Mouse (Mus musculus) adrenal gland (tissue): ENCODE data around the gene Cib1.

ENCODE experiments used
- intact Hi-C: fragments of 180-260 bp; cut with DNase I; formaldehyde crosslinking; loops from one replicate; pipeline ENCODE4 v1.15.1; 2025

Cib1 gene

DNA sequence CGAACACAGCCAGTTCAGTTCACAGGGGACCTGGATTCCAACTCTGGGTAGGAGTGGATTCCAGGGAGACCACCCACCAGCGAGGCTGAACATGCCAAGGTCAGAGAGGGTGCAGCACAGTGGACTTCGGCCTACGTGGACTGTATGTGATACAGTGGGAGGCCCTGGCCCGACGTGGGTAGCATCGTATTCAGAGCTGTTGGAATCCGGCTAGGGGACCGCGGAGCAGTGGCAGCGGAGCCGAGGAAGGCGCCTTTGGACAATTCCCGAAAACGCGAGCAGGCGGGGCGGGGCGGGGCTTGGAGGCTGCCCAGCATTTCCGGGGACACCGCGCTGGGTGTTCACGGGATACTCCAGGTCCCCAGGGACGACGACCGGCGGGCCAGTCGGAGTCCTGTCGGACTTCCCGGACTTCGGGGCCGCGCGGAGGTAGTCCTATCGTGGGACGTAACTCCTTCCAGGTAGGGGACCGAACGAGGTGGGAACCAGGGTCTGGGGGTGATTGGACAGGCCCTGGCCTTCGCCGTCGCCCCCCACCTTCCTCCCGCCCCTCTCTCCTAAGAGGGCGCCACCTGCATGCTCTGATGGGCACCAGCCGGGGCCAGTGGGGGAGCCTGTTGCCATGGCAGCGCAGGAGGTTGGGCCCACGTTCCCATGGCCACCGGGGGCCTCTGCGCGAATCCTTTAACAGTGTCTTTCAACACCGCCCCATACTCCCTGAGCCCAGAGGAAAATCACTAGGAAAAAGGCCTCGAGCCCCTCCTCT, 45.9 kb downstream of the Cib1 start, which contains the start of gene Sema4b:
Gene Sema4b (plus strand): TSS at position 311 of the 766 bp plus-strand sequence.
- intact Hi-C loops, result loop anchor here (2.0 kb wide), 1 partner anchor 14 kb away; no protein-coding TSS in a partner anchor

DNA sequence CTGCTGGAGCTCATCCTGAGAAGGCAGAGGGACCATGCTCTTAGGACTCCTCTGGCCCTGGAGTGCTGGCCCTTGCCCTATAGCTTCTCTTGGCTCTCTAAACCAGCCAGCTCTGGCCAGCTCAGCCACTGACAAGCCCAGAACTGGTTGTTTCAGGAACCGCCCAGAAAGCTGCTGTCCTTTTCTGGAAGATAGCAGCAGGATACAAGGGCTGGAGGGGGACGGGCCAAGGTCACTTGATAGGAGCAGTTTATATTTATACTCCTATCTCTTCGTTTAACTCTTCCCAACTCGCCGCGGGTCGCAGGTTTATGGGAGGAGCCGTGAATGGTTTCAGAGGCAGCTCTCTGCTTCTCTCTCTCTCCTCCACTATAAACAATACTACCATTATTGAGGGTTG, 46.6 kb downstream of the Cib1 start:
- intact Hi-C loops, result loop anchor here (2.0 kb wide), 1 partner anchor 15 kb away; no protein-coding TSS in a partner anchor

DNA sequence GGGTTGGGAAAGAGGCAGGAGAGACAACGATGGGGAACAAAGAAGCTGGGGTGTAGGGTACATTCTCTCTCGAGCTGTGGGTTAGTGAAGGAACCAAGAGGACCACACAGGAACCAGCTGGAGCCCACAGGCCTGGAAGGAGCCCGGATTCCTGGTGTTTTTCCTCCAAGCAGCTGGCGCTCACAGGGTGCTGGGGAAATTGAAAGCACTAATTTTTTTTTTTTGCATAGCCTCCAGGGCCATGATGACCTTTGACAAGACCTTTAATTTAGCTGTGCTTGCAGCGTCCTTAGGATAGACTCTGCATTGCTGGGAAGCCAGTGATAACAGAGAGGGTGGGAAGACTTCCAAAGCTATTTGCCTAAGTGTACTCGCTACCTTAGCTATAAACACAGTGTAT, 47.6 kb downstream of the Cib1 start:
- intact Hi-C loops, result no loop called here

DNA sequence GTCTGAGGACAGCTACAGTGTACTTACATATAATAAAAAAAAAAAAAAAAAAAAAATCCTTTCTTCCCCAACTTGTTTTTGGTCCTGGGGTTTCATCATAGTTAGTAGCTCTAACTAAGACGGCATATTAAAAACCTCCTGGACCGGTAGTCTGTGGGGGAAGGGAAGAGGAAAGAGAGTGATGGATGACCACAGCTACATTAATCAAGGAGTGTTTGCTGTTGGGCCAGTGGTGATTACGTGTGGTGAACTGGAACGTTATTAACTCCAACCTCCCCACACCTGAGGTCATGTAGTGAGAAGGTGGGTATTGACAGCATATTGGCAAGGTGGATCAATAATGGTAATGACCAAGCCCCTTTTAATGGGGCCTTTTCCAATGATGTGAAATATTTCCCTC, 48.1 kb downstream of the Cib1 start:
- intact Hi-C loops, result no loop called here

DNA sequence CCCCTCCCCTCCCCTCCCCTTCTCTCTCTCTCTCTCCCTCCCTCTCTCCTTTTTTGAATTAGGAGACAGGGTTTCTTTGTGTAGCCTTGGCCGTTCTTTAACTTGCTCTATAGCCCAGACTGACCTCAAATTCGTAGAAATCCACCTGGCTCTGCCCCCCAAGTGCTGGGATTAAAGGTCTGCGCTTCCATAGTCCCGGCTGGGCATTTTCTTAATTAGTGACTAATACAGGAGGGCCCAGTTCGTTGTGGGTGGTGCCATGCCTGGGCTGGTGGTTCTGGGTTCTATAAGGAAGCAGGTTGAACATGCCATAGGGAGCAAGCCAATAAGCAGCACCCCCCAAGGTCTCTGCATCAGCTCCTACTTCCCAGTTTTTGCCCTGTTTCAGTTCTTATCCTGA, 48.6 kb downstream of the Cib1 start:
- intact Hi-C loops, result no loop called here

DNA sequence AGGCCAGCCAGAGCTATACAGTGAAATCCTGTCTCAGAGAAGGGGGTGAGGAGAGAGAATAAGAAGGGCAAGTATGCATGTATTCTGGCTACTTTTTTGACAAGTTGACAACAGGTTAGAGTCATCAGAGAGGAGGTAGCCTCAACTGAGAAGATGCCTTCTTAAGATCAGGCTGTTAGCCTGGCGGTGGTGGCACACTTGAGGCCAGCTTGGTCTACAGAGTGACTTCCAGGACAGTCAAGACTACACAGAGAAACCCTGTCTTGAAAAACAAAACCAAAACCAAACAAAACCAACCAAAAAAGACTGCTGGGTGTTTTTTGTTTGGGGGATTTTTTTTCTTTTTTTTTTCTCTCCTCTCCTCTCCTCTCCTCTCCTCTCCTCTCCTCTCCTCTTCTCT, 49.1 kb downstream of the Cib1 start:
- intact Hi-C loops, result no loop called here

DNA sequence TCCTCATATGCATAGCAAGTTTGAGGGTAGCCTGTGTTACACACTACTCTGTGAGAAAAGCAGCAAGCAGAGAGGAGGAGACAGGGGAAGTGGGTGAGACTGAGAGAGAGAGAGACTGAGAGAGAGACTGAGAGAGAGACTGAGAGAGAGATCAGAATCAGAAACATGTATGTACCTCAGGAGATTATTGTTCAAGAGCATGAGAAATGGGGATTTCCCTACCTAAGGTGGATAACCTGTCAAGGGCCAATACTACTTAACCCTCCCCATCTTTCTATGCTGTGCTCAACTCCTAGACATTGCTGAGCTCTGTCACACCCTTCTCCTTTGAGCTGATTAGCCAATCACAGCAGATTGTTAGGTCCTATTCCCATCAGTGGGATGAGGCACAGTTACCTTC, 50.5 kb downstream of the Cib1 start:
- intact Hi-C loops, result no loop called here

DNA sequence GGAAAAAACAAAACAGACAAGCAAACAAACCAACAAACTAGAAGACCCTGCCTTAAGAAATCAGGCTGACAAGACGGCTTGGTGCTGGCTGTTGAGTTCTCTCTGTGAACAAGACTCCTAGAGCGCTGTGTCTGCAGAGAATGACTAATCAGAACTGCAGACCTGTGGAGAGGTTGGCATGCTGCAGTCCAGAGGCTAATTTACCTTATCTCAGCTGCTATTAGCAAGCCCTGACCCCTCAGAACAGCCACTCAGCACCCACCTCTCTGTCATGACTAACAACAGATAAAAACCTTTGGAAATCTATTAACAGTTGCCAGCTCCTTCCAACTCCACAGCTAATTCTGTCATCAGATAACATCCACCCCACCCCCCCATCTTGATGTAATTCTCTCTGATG, 51.5 kb downstream of the Cib1 start:
- intact Hi-C loops, result no loop called here

DNA sequence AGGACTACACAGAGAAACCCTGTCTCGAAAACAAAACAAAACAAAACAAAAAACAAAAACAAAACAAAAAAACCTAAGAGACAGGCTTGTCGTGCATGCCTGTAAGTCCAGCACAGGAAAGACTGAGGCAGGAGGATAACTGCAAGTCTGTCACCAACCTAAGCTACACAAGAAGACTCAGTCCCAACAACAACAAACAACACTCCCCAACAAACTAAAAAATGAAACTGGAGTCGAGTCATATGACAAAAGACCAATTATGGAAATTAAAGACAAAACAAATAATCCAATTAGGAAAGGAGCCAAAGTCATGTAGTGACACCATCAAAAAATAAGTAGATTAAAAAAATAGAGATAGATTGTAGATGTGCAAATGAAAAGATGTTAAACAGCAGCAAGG, 52.4 kb downstream of the Cib1 start:
- intact Hi-C loops, result no loop called here

DNA sequence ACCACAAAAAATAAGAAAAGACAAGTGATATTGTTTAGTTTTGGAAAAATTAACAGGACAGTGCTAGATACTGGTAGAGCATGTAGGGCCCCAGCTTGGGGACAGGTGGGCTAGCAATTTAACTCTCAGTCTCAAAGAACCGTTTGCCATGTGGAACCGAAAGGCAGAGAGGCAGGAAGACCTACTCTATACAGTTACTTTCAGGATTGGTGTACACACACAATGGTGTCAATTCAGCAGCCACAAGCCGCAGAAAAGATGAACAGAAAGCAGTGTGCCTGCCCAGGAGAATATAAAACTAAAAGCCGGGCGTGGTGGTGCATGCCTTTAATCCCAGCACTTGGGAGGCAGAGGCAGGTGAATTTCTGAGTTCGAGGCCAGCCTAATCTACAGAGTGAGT, 52.8 kb downstream of the Cib1 start:
- intact Hi-C loops, result no loop called here

DNA sequence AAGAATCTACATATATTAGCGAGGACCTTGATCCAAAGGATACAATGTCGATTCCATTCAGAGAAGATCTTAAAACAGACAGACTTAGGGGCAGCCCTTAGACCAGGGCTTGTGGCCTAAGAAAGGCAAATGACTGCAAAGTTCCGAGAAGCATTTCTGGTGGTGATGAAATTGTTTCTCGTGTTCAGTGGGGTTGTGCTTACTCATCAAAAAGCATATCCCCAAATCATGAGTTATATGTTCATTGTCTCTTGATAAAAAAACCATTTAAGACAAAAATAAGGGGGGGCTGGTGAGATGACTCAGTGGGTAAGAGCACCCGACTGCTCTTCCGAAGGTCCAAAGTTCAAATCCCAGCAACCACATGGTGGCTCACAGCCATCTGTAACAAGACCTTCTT, 53.3 kb downstream of the Cib1 start:
- intact Hi-C loops, result no loop called here

DNA sequence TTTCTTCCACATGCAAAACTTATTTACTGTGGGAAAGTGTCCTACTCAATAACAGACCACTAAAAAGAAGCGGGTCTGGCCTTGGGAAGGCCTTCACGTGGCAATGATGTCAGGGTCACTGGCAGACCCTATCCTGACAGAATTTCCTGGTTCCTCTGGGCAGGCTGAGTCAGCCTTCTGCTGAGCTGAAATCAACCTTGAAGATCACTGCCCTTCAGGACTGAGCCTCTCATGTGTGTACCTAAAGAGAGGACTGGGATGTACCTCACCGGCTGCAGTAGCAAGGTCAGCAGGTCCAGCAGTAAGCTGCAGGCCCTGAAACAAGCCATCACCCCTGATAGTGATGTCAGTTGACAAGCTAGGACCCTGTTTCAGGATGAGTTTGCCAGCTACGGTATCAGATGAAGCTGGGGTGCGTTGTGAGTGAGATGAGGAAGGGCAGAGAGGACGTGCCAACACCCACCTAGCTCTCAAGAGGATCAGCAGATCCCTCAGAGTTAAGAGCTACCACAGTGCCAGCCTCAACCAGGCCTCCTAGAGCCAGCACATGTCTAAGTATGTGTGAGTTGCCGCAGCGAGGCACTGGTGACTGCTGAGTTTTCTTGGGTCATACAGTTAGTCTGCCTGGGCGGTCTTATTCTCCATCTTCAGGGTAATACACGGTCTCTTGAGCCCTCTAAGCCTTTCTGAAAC, 54.4 kb downstream of the Cib1 start:
- intact Hi-C loops, result no loop called here

DNA sequence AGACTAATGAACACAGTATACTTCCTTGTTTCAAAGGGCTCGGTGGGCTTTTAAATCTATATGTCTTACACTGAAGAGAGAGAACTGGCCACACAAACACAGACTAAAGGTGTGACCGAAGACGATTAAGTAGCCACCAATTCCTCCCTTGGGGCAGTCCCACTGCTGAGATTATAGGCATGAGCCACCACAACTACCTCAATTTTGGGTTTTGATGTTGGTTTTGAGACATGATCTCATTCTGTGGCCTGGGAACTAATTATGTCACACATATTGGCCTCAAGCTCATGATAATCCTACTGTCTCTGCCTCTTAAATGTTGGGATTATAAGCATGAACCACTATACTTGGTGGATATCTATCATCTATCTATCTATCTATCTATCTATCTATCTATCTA, 55.2 kb downstream of the Cib1 start:
- intact Hi-C loops, result no loop called here
